In genomic region chr4:58108364-58108763, GRCm38 (mm10) we compare ENCODE assay signal across 29 mouse cellular contexts.
"Had no signal": no experiment of that assay in that cellular context is flagged by ENCODE, and none has a peak within 500 bp of the region (broad histone marks: within the 10 kb centered on the region; RNA-seq: fewer than 3 reads in every experiment).

No protein-coding gene starts in this region.

- H3K9me3 ChIP-seq: limb, embryonic 10.5 days; limb, embryonic 12.5 days; limb, embryonic 13.5 days; limb, embryonic 15.5 days; liver, embryonic 12.5 days; liver, embryonic 13.5 days; liver, embryonic 15.5 days; megakaryocyte, embryonic 14.5 days; midbrain, embryonic 10.5 days; midbrain, embryonic 12.5 days; midbrain, embryonic 13.5 days; midbrain, embryonic 15.5 days; neural tube, embryonic 12.5 days had no signal

- H3K4me2 ChIP-seq: limb, embryonic 12.5 days; limb, embryonic 13.5 days; limb, embryonic 15.5 days; liver, embryonic 11.5 days; liver, embryonic 12.5 days; liver, embryonic 13.5 days; liver, embryonic 15.5 days; midbrain, embryonic 11.5 days; midbrain, embryonic 12.5 days; midbrain, embryonic 13.5 days; midbrain, embryonic 15.5 days; neural tube, embryonic 12.5 days had no signal

- H3K9ac ChIP-seq: limb, embryonic 12.5 days; limb, embryonic 13.5 days; limb, embryonic 15.5 days; liver, embryonic 12.5 days; liver, embryonic 13.5 days; liver, embryonic 14.5 days; liver, embryonic 15.5 days; liver, postnatal 0 days; midbrain, embryonic 12.5 days; midbrain, embryonic 13.5 days; midbrain, embryonic 15.5 days; neural tube, embryonic 12.5 days had no signal

- H3K36me3 ChIP-seq: limb, embryonic 10.5 days; limb, embryonic 12.5 days; limb, embryonic 15.5 days; liver, embryonic 12.5 days; liver, embryonic 13.5 days; liver, embryonic 15.5 days; midbrain, embryonic 10.5 days; midbrain, embryonic 12.5 days; midbrain, embryonic 13.5 days; midbrain, embryonic 15.5 days; neural tube, embryonic 12.5 days had no signal

- ATAC-seq: liver, embryonic 12.5 days; liver, postnatal 0 days; lung, postnatal 0 days; midbrain, embryonic 13.5 days; midbrain, embryonic 15.5 days; midbrain, embryonic 16.5 days had no signal

- H3K27ac ChIP-seq: left cerebral cortex, adult 2 months; limb, embryonic 10.5 days; limb, embryonic 12.5 days; limb, embryonic 13.5 days; limb, embryonic 15.5 days; liver, embryonic 12.5 days; liver, embryonic 13.5 days; liver, embryonic 14.5 days; liver, embryonic 15.5 days; macrophage; midbrain, embryonic 10.5 days; midbrain, embryonic 12.5 days; midbrain, embryonic 13.5 days; midbrain, embryonic 15.5 days; neural tube, embryonic 12.5 days had no signal

- DNase-seq: layer of hippocampus, postnatal 36 days; left cerebral cortex, postnatal 4 days; liver; liver, embryonic 13.5 days; liver, postnatal 0 days; lung, adult 18-20 months; lung, postnatal 14 days; lung, postnatal 36 days; midbrain, embryonic 14.5 days had no signal

- H3K4me3 ChIP-seq: left cerebral cortex, adult 2 months; limb, embryonic 10.5 days; limb, embryonic 12.5 days; limb, embryonic 13.5 days; limb, embryonic 15.5 days; liver, embryonic 12.5 days; liver, embryonic 13.5 days; liver, embryonic 15.5 days; megakaryocyte, embryonic 14.5 days; midbrain, embryonic 10.5 days; midbrain, embryonic 12.5 days; midbrain, embryonic 13.5 days; midbrain, embryonic 15.5 days; myocyte; neural tube, embryonic 12.5 days had no signal

- H3K27me3 ChIP-seq: limb, embryonic 12.5 days; limb, embryonic 13.5 days; limb, embryonic 15.5 days; liver, embryonic 12.5 days; liver, embryonic 13.5 days; liver, embryonic 15.5 days; midbrain, embryonic 12.5 days; midbrain, embryonic 13.5 days; midbrain, embryonic 15.5 days; neural tube, embryonic 12.5 days had no signal

- H3K4me1 ChIP-seq: limb, embryonic 10.5 days; limb, embryonic 12.5 days; limb, embryonic 13.5 days; limb, embryonic 15.5 days; liver, embryonic 12.5 days; liver, embryonic 13.5 days; liver, embryonic 15.5 days; megakaryocyte, embryonic 14.5 days; midbrain, embryonic 10.5 days; midbrain, embryonic 12.5 days; midbrain, embryonic 13.5 days; midbrain, embryonic 15.5 days; neural tube, embryonic 12.5 days had no signal
